Comparison of ENCODE assay signal across 1 mouse cellular context in genomic region chr11:76945386-76946202, GRCm38 (mm10).
TF ChIP-seq lines count a peak whose summit lies in the region.

No protein-coding gene starts in this region.

TF ChIP-seq in MEL, 35 proteins besides CTCF, POLR2A, EP300 and RAD21 (continued from another document):
- TF ChIP-seq MYC (IDR thresholded peaks at IDR 0.05; ENCODE audit: low read depth, low read length) (peak; percentile 13; the same call in 1 of the 2 replicates), MAX (IDR thresholded peaks at IDR 0.05; ENCODE audit: low read length) (peak; percentile 58), NELFE (IDR thresholded peaks at IDR 0.05; ENCODE audit: low read depth, low read length) (peak; percentile 88), TCF12 (IDR thresholded peaks at IDR 0.05; ENCODE audit: low read depth, low read length) (peak; percentile 60; the same call in 1 of the 2 replicates), USF1 (IDR thresholded peaks at IDR 0.05; ENCODE audit: low read depth, low read length) (no peak; the same call in 1 of the 2 replicates), GABPA (IDR thresholded peaks at IDR 0.05; ENCODE audit: low read depth, low read length) (peak; percentile 27; the same call in 1 of the 2 replicates), TAL1 (IDR thresholded peaks at IDR 0.05; ENCODE audit: low read length) (no peak)
TF ChIP-seq in MEL: peak in this region for 19.
